Mouse (Mus musculus) intestine, embryonic 16.5 days (tissue): Measurements from ENCODE around the gene Atrnl1. TPM values are rescaled to one million over a fixed set of nuclear protein-coding genes. Genes with fewer than 3 reads are reported as not detected.
"Not testable (repeated sequence)": the region's sequence is repeated elsewhere in the genome, so short reads cannot be mapped to it uniquely, and the experiment has no call there.

Experiments
- ATAC-seq: fragments of 200-750 bp; cut with Nextera tagmentation; 2 replicates; pipeline ENCODE4 v1.8.0; 2017; ENCODE audit warnings: moderate TSS enrichment, moderate library complexity
- H3K27ac ChIP-seq: fragments of 300-500 bp; sonication (generic); 2 replicates; pipeline ENCODE4 v1.5.1; 2014; ENCODE audit warnings: mild to moderate bottlenecking, low read length
- H3K27me3 ChIP-seq: fragments of 300-500 bp; sonication (generic); replicated peaks from 2 replicates; pipeline ENCODE4 v1.6.1; 2014; ENCODE audit warnings: low read length, control low read depth, mixed read lengths; ENCODE audit not compliant: control insufficient read depth, insufficient read depth
- H3K36me3 ChIP-seq: fragments of 300-500 bp; sonication (generic); 2 replicates; pipeline ENCODE4 v1.6.1; 2014; ENCODE audit warnings: low read length, control low read depth; ENCODE audit not compliant: control insufficient read depth, insufficient read depth
- H3K4me1 ChIP-seq: fragments of 300-500 bp; sonication (generic); 2 replicates; pipeline ENCODE4 v1.6.1; 2014; ENCODE audit warnings: low read length, control low read depth, mixed read lengths; ENCODE audit not compliant: control insufficient read depth, insufficient read depth
- H3K4me2 ChIP-seq: fragments of 300-500 bp; sonication (generic); 2 replicates; pipeline ENCODE4 v1.6.1; 2014; ENCODE audit warnings: low read depth, low read length, control low read depth
- H3K4me3 ChIP-seq: fragments of 300-500 bp; sonication (generic); 2 replicates; pipeline ENCODE4 v1.5.1; 2014; ENCODE audit warnings: mild to moderate bottlenecking, low read length
- H3K9ac ChIP-seq: fragments of 300-500 bp; sonication (generic); 2 replicates; pipeline ENCODE4 v1.6.1; 2014; ENCODE audit warnings: low read depth, low read length
- H3K9me3 ChIP-seq: fragments of 300-500 bp; sonication (generic); 2 replicates; pipeline ENCODE4 v1.6.1; 2016; ENCODE audit warnings: low read length, control low read depth; ENCODE audit not compliant: control insufficient read depth
- WGBS: fragments of 180-500 bp; shearing (Covaris S2); extraction: QIAGEN DNeasy Blood & Tissue Kit; methylation state at CpG from one replicate; pipeline ENCODE4 v1.1.7; 2014; 5-methylcytosine and 5-hydroxymethylcytosine counted together
- polyA plus RNA-seq: library from polyadenylated mRNA; unstranded; fragments of >200 nt; fragmentation: Nextera tagmentation; extraction: Ambion mirVana; gene quantifications from 2 replicates; pipeline ENCODE4 v1.2.1, GENCODE M21; 2015

The Atrnl1 gene
- polyA plus RNA-seq, 1 experiment from 2014 or later, result 2.8 TPM

- Histone ChIP-seq H3K4me2 (no peak overlapping the region), H3K9me3 (no peaks in the 10 kb centered on the region), H3K4me1 (no peaks in the 10 kb centered on the region), H3K9ac (no peak overlapping the region), H3K4me3 (no peak overlapping the region), H3K27me3 (no peaks in the 10 kb centered on the region), H3K27ac (no peak overlapping the region), H3K36me3 (no peaks in the 10 kb centered on the region)
- ATAC-seq, result no peak
- WGBS, result 83% methylated on average over 13 of the region's 13 CpGs
These were observed 359.6 kb downstream of the Atrnl1 start for GRCm38 (mm10) chr19:57970342-57970895.

GRCm38 (mm10) chr19:57975201-57975600 is 364.4 kb downstream of the Atrnl1 start:
- Histone ChIP-seq H3K27ac (no peak overlapping the region), H3K4me2 (no peak overlapping the region), H3K27me3 (no peaks in the 10 kb centered on the region), H3K9ac (no peak overlapping the region), H3K4me1 (no peaks in the 10 kb centered on the region), H3K4me3 (no peak overlapping the region), H3K36me3 (no peaks in the 10 kb centered on the region), H3K9me3 (no peaks in the 10 kb centered on the region)
- ATAC-seq, result no peak
- 95% methylated on average over 6 of the region's 6 CpGs for WGBS

- H3K4me3 ChIP-seq, result no peak overlapping the region
- no peak overlapping the region for H3K27ac ChIP-seq
- no peak overlapping the region for H3K4me2 ChIP-seq
- no peak overlapping the region for H3K9ac ChIP-seq
- H3K4me1 ChIP-seq, result no peaks in the 10 kb centered on the region
- WGBS, result 85% methylated on average over 21 of the region's 21 CpGs
- H3K36me3 ChIP-seq, result no peaks in the 10 kb centered on the region
- H3K9me3 ChIP-seq, result no peaks in the 10 kb centered on the region
- no peaks in the 10 kb centered on the region for H3K27me3 ChIP-seq
- ATAC-seq, result no peak
These were observed 375.4 kb downstream of the Atrnl1 start for GRCm38 (mm10) chr19:57985918-57986900.

GRCm38 (mm10) chr19:57987696-57988393 is 377.0 kb downstream of the Atrnl1 start:
- Histone ChIP-seq H3K4me3 (no peak overlapping the region), H3K4me1 (no peaks in the 10 kb centered on the region)

GRCm38 (mm10) chr19:57988559-57989093 is 377.8 kb downstream of the Atrnl1 start:
- H3K36me3 ChIP-seq, result no peaks in the 10 kb centered on the region
- no peak for ATAC-seq
- H3K4me2 ChIP-seq, result no peak overlapping the region
- no peak overlapping the region for H3K4me3 ChIP-seq
- H3K9me3 ChIP-seq, result no peaks in the 10 kb centered on the region
- H3K9ac ChIP-seq, result no peak overlapping the region
- H3K27me3 ChIP-seq, result no peaks in the 10 kb centered on the region
- no peaks in the 10 kb centered on the region for H3K4me1 ChIP-seq
- H3K27ac ChIP-seq, result no peak overlapping the region
- WGBS, result 78% methylated on average over 10 of the region's 10 CpGs

More at GRCm38 (mm10) chr19:57987696-57988393, 377.0 kb downstream of the Atrnl1 start:
- Histone ChIP-seq H3K36me3 (no peaks in the 10 kb centered on the region), H3K27me3 (no peaks in the 10 kb centered on the region), H3K4me2 (no peak overlapping the region), H3K9ac (no peak overlapping the region), H3K9me3 (no peaks in the 10 kb centered on the region), H3K27ac (no peak overlapping the region)
- no peak for ATAC-seq
- 92% methylated on average over 17 of the region's 17 CpGs for WGBS

- Histone ChIP-seq H3K27ac (no peak overlapping the region), H3K4me1 (no peaks in the 10 kb centered on the region), H3K4me3 (no peak overlapping the region), H3K9ac (no peak overlapping the region), H3K4me2 (no peak overlapping the region), H3K27me3 (no peaks in the 10 kb centered on the region), H3K9me3 (no peaks in the 10 kb centered on the region), H3K36me3 (no peaks in the 10 kb centered on the region)
- no peak for ATAC-seq
- WGBS, result 84% methylated on average over 14 of the region's 14 CpGs
These were observed 380.4 kb downstream of the Atrnl1 start for GRCm38 (mm10) chr19:57991099-57991760.

GRCm38 (mm10) chr19:57994174-57994833 is 383.5 kb downstream of the Atrnl1 start:
- H3K36me3 ChIP-seq, ATAC-seq, H3K27ac ChIP-seq, H3K9ac ChIP-seq, H3K27me3 ChIP-seq, H3K4me2 ChIP-seq, H3K4me1 ChIP-seq, H3K4me3 ChIP-seq, H3K9me3 ChIP-seq: not testable (repeated sequence)
- 90% methylated on average over 15 of the region's 15 CpGs for WGBS

- Histone ChIP-seq H3K4me2 (no peak overlapping the region), H3K4me1 (no peaks in the 10 kb centered on the region), H3K9ac (no peak overlapping the region), H3K9me3 (no peaks in the 10 kb centered on the region), H3K4me3 (no peak overlapping the region), H3K36me3 (no peaks in the 10 kb centered on the region), H3K27ac (no peak overlapping the region), H3K27me3 (no peaks in the 10 kb centered on the region)
- no peak for ATAC-seq
- 99% methylated on average over 8 of the region's 8 CpGs for WGBS
These were observed 384.2 kb downstream of the Atrnl1 start for GRCm38 (mm10) chr19:57995015-57995414.
